Mouse (Mus musculus): Measurements from ENCODE around the gene Susd6. TPM values are rescaled to one million over a fixed set of nuclear protein-coding genes. Genes with fewer than 3 reads are reported as not detected.

Gene Susd6
- 10 to 100 TPM; 27.8 to 28.7 TPM for total RNA-seq (2021)
- long read RNA-seq, experiment 1, full-length matches to known transcripts = 11 of 27 reads
- long read RNA-seq, experiment 1, partial matches to known transcripts = 16 of 27 reads
- long read RNA-seq, experiment 1, other reads (novel, unspliced or antisense) = 0 of 27 reads
- long read RNA-seq, experiment 2, full-length matches to known transcripts = 23 of 39 reads
- long read RNA-seq, experiment 2, partial matches to known transcripts = 12 of 39 reads
- long read RNA-seq, experiment 2, other reads (novel, unspliced or antisense) = 4 of 39 reads

DNA sequence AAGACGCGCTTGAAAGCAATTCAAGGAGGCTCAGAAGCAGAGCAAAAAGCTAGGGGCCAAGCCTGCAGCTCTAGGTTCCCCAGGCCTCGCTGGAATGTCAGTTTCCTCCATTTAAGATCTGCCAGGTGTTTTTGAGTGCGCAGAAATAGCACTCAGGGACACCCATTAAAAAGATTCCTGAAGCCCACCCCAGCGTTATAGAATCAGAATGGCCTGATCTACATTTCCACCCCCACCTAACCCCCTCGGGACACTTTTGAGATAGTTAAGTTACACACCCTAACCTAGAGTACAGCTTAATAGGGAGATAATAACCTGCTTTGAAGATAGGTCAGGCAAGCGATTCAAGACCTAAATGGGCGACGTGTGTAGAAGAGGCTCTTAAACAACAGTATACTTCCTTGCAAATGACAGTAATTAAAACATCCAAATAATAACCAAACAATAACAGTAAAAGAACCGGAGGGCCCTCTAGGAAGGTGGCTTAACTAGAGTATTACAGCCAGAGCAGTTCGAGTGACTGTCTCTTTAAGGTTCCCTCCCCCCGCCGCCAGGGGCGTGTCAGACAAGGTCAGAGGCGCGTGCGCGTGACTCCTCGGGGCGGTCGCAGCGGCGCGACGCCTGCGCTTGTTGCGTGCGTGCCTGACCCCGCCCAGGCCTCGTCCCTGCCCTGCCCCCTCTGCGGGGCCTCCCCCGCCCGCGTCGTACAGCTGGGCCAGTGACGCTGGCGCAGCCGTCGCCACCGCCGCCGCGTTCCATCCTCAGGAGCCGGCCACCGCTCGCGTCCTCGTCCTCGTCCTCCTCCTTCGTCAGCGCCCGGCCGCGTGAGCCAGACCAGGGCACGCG lies at the start of gene Susd6:
Gene Susd6, plus strand, starts transcription at position 662 of the 846 bp plus-strand sequence.
- intact Hi-C loops (cut with DNase I; ENCODE audit: low total_unique reads) = no loop called here

DNA sequence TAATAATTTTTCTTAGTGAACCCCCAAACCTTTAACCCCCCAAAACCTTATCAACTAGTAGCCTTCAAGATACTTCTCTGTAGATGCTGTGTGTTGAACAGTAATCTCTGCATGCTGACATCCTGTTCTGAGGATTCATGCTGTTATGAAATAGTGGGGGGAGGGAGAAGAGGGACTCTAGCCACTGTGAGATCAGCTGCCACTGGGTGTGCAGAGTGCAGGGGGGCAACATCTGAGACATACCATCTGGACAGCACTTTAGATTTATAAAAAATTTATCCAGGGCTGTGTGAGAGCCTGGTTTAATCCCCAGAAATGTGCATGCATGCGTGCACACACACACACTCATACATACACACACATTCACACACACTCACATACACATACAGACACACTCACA lies 45.7 kb upstream of the Susd6 start:
- intact Hi-C loops (cut with DNase I; ENCODE audit: low total_unique reads) = no loop called here
- no peak for DNase-seq

More for the DNA sequence above, at the start of gene Susd6:
- DNase-seq = peak; percentile 99

DNA sequence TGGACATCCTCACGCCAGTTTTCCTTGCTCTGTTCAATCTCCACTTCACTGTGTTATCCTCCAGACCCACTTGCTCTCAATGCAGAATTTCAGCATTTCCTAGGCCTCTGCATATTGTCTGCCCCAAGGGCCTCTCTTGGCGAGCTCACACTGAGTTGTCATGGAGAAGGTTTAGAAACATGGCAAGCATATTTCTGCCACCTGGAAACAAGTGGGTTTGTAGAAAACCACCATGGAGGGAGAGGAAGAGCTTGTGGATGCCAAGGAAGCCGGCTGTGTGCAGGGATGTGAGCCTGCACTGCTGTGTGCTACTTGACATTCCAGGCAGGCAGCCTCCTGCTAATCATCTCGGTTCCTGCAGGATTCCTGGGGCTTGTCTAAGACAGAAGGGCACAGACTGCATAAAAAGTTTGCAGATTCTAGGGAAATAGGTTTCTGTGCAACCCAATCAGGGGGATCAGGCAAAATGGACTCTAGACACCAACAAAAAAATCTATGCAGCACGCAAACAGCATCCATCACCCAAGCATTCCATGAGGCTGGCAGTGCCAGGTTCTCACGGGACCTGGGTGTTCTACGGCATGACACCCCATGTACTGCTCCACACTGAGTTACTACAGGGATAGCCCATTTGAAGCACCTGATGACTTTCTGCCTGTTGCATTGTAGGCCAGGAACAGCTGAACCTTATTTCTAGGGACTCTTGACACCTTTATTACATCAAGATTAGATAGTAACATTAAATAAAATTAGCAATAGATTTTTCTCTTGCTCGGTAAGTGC lies 44.1 kb upstream of the Susd6 start:
- intact Hi-C loops (cut with DNase I; ENCODE audit: low total_unique reads) = no loop called here
- no peak for DNase-seq

DNA sequence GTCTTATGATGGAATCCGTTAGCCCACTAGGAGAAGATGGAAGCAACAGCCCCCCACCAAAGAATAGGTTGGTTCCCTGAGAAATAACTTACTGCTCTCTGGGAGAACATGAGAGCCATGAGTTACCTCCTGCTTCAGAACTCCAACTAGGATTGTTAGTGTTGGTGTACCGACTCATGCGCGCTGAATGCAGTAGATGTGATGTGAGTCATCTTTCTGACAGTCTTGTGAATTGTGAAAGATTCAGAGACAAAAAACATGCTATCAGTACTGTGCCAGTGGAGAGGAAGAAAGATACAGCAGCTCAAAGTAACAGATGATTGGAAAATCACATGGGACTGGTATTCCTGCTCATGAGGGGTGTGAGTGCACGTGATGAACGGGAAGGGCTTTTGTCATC lies 38.8 kb upstream of the Susd6 start:
- intact Hi-C loops (cut with DNase I; ENCODE audit: low total_unique reads) = no loop called here

GRCm38 (mm10) chr12:80757751-80758558 lies 32.4 kb upstream of the Susd6 start:
- intact Hi-C loops (cut with DNase I; ENCODE audit: low total_unique reads) = no loop called here
- peak; percentile 74 for DNase-seq

More for the DNA sequence above, 38.8 kb upstream of the Susd6 start:
- DNase-seq = no peak

- intact Hi-C loops (cut with DNase I; ENCODE audit: low total_unique reads) = no loop called here
Measured at GRCm38 (mm10) chr12:80758559-80759386, 31.5 kb upstream of the Susd6 start.

GRCm38 (mm10) chr12:80759387-80759712 lies 31.0 kb upstream of the Susd6 start:
- intact Hi-C loops (cut with DNase I; ENCODE audit: low total_unique reads) = no loop called here
- no peak for DNase-seq

More at GRCm38 (mm10) chr12:80758559-80759386, 31.5 kb upstream of the Susd6 start:
- peak; percentile 34 for DNase-seq

- intact Hi-C loops (cut with DNase I; ENCODE audit: low total_unique reads) = loop anchor here (5.0 kb wide), 1 partner anchor 33 kb away; no protein-coding TSS in a partner anchor
- DNase-seq = peak; percentile 11
Measured at GRCm38 (mm10) chr12:80759713-80760395, 30.5 kb upstream of the Susd6 start.

DNA sequence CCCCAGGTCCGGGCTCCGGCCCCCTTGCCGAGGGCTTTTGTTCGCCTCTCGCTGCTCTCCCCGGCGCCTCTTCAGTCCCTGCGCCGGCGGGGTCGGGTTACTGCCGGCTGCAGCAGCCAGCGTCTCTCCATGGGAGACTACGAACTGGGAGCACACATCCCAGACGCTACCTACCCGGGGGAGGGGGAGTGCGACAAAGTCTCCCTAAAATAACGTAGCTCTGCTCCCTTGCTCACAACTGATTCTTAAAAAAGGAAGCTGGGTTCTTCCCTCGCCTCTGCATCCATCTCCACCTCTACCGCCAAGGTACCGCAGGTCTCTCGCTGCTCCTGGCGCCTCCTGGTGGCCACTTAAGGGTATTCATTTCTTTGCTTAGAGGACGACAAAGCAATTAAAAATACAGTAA lies 29.9 kb upstream of the Susd6 start, which contains the start of gene Ccdc177:
Gene Ccdc177, minus strand, starts transcription at position 292 of the 406 bp plus-strand sequence.
- peak; percentile 73 for DNase-seq
- intact Hi-C loops (cut with DNase I; ENCODE audit: low total_unique reads) = loop anchor here (5.0 kb wide), 1 partner anchor 33 kb away; no protein-coding TSS in a partner anchor

GRCm38 (mm10) chr12:80762982-80763381 lies 27.3 kb upstream of the Susd6 start:
- intact Hi-C loops (cut with DNase I; ENCODE audit: low total_unique reads) = loop anchor here (5.0 kb wide), 1 partner anchor 36 kb away; no protein-coding TSS in a partner anchor
- DNase-seq = no peak

GRCm38 (mm10) chr12:80764116-80764515 lies 26.2 kb upstream of the Susd6 start:
- DNase-seq = no peak
- intact Hi-C loops (cut with DNase I; ENCODE audit: low total_unique reads) = loop anchor here (5.0 kb wide), 1 partner anchor 37 kb away; no protein-coding TSS in a partner anchor

- DNase-seq = peak; percentile 76
Measured at GRCm38 (mm10) chr12:80769697-80770096, 20.6 kb upstream of the Susd6 start.

DNA sequence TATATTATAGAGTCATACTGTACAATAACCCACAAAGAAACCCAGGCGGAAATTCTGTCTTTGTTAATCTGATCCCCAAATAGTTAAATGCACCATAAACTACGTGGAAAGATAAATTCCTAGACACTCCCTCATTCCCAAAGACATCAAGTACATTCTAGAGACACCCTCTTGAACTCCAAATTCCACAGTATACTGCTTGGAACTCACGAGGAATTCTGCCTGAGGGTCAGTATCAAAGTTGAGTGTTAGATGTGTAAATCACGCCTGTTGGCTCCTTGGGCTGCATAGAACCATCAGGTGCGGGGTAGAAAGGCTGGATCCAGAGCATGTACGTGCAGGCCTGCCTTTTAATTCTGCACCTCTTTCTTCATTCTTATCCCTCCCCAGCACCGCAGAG lies 15.5 kb upstream of the Susd6 start:
- intact Hi-C loops (cut with DNase I; ENCODE audit: low total_unique reads) = no loop called here
- DNase-seq = no peak

More at GRCm38 (mm10) chr12:80769697-80770096, 20.6 kb upstream of the Susd6 start:
- intact Hi-C loops (cut with DNase I; ENCODE audit: low total_unique reads) = loop anchor here (2.0 kb wide), 1 partner anchor 123 kb away; no protein-coding TSS in a partner anchor

DNA sequence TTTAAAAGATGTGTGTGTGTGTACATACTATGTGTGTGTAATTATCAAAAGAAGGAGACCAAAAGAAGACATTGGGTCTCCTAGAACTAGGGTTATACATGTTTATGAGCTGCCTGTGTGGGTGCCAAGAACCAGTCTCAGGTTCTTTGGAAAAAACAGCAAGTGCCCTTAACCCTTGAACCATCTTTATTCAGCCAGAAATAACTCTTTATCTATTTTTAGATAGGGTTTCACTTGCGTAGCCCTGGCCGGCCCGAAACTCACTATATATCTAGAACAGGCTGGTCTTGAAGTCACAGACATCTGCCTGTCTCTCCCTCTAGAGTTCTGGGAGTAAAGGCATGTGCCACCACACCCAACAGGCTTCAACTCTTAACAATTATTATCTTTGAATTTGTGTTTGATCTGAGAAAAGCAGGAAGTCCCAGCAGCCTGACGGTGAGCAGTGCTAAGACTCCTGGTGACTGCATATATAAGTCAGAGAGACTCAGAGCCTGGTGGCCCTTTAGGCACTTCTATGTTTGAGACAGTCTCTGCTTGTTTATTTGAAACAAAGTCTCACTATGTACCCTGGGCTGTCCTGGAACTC lies 14.2 kb upstream of the Susd6 start:
- intact Hi-C loops (cut with DNase I; ENCODE audit: low total_unique reads) = no loop called here
- no peak for DNase-seq

GRCm38 (mm10) chr12:80778188-80778936 lies 11.9 kb upstream of the Susd6 start:
- DNase-seq = no peak
- intact Hi-C loops (cut with DNase I; ENCODE audit: low total_unique reads) = no loop called here

GRCm38 (mm10) chr12:80779760-80780159 lies 10.6 kb upstream of the Susd6 start:
- intact Hi-C loops (cut with DNase I; ENCODE audit: low total_unique reads) = no loop called here
- no peak for DNase-seq
